Mouse (Mus musculus) neural tube, embryonic 13.5 days (tissue): ENCODE results near the gene Asic2. TPM values are rescaled to one million over a fixed set of nuclear protein-coding genes. Genes with fewer than 3 reads are reported as not detected.

ENCODE experiments used
- ATAC-seq: fragments of 200-750 bp; cut with Nextera tagmentation; 2 replicates; pipeline ENCODE4 v1.8.0; 2017; ENCODE audit warnings: low read depth, mild to moderate bottlenecking, moderate TSS enrichment, moderate library complexity
- H3K27ac ChIP-seq: fragments of 300-500 bp; sonication (generic); replicated peaks from 2 replicates; pipeline ENCODE4 v1.5.1; 2015; ENCODE audit warnings: moderate library complexity, mild to moderate bottlenecking, inconsistent platforms
- H3K27me3 ChIP-seq: fragments of 300-500 bp; sonication (generic); 2 replicates; pipeline ENCODE4 v1.6.1; 2015; ENCODE audit warnings: mild to moderate bottlenecking, inconsistent platforms
- H3K36me3 ChIP-seq: fragments of 300-500 bp; sonication (generic); 2 replicates; pipeline ENCODE4 v1.6.1; 2015; ENCODE audit warnings: mild to moderate bottlenecking, inconsistent platforms
- H3K4me1 ChIP-seq: fragments of 300-500 bp; sonication (generic); replicated peaks from 2 replicates; pipeline ENCODE4 v1.6.1; 2015; ENCODE audit warnings: inconsistent platforms
- H3K4me2 ChIP-seq: fragments of 300-500 bp; sonication (generic); 2 replicates; pipeline ENCODE4 v1.6.1; 2015; ENCODE audit warnings: inconsistent platforms, mild to moderate bottlenecking, moderate library complexity
- H3K4me3 ChIP-seq: fragments of 300-500 bp; sonication (generic); 2 replicates; pipeline ENCODE4 v1.5.1; 2015; ENCODE audit warnings: mild to moderate bottlenecking, inconsistent platforms
- H3K9ac ChIP-seq: fragments of 300-500 bp; sonication (generic); 2 replicates; pipeline ENCODE4 v1.6.1; 2015; ENCODE audit warnings: moderate library complexity, mild to moderate bottlenecking, inconsistent platforms
- H3K9me3 ChIP-seq: fragments of 300-500 bp; sonication (generic); 2 replicates; pipeline ENCODE4 v1.6.1; 2016; ENCODE audit warnings: inconsistent platforms
- WGBS: fragments of 180-500 bp; shearing (Covaris S2); methylation state at CpG from one replicate; pipeline ENCODE4 v1.1.7; 2015; 5-methylcytosine and 5-hydroxymethylcytosine counted together
- polyA plus RNA-seq: library from polyadenylated mRNA; unstranded; fragments of >200 nt; fragmentation: Nextera tagmentation; extraction: Ambion mirVana; gene quantifications from 2 replicates; pipeline ENCODE4 v1.2.1, GENCODE M21; 2015

The Asic2 gene
- polyA plus RNA-seq, 1 experiment from 2014 or later = 9.1 TPM

DNA sequence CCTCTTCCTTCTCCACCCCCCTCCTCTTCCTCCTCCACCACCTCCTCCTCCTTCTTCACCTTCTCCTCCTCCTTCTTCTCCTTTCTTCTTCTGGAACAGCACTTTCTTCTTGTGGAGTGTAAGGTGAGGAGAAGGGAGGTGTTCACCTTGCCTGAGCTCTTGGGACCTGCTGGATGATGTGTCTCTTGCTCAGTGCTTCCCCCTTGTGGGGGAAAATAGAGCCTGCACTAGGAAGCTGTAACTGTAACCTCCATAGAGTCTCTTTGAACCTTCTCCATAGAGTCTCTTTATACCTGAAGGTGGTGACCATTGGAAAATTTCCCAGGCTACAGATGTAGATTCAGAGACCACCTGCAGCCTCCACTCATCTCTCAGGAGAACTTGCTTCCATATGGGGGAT, 1050.6 kb downstream of the Asic2 start:
- Histone ChIP-seq H3K4me1 (peaks cover 13% of the 10 kb centered on the region), H3K4me2 (no peak overlapping the region), H3K27me3 (no peaks in the 10 kb centered on the region), H3K4me3 (no peak overlapping the region), H3K9ac (no peak overlapping the region), H3K27ac (no peak overlapping the region), H3K9me3 (no peaks in the 10 kb centered on the region), H3K36me3 (0 out of 2 replicates have a peak, but pooled peaks cover 2% of the 10 kb centered on the region)
- ATAC-seq = no peak

DNA sequence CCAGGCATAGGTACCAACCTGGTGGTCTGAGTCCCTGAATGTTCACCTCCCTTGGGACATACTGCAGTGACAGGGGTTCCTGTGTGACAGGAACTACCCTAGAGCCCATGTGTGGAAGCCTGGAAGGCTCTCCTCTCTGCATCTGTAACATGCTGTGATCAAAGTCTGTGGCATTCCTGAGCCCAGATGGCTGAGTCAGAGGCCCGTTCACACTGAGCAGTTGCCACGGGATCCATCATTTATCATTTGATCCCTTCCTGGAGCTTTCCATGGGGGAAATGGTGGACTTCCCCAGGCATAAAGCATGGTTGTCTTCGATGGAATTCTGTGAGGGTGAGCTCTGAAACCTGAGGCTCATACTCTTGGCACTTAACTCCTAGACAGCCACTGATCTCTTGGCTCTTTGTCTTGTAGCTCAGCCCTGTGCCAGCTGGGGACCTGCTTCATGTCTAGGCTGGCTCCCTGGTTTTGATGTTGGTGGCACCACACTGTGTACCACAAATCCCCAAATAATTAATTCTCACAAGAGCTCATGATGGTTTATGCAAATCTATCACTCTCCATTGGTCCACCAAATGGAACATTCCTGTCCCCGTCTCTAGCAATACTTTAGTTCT, 1054.7 kb downstream of the Asic2 start:
- WGBS = 52% methylated on average over 4 of the region's 4 CpGs
- no peaks in the 10 kb centered on the region for H3K9me3 ChIP-seq
- no peak for ATAC-seq
- H3K27me3 ChIP-seq = no peaks in the 10 kb centered on the region
- H3K4me2 ChIP-seq = no peak overlapping the region
- no peak overlapping the region for H3K4me3 ChIP-seq
- peaks cover 5% of the 10 kb centered on the region for H3K4me1 ChIP-seq
- no peak overlapping the region for H3K9ac ChIP-seq
- no peak overlapping the region for H3K27ac ChIP-seq
- 0 out of 2 replicates have a peak, but pooled peaks cover 2% of the 10 kb centered on the region for H3K36me3 ChIP-seq

DNA sequence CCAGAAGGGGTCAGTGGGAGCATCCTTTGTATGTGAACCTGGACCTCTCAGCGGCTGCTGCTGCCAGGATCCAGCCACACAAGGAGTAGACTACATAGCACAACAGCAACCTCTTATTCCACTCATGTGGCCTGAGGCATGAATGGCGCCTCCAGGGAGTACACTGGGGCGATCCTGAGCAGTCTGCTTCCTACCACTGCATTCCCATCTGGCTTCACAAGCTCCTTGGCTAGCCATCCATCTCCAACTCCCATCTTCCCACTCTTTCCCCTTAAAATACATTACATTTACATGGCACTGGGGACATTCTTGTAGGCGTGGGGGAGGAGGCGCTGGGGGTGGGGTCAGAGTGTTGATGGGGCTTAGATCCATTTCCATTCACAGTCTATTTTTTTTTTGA, 1055.5 kb downstream of the Asic2 start:
- Histone ChIP-seq H3K4me3 (no peak overlapping the region), H3K27me3 (no peaks in the 10 kb centered on the region), H3K36me3 (0 out of 2 replicates have a peak, but pooled peaks cover 2% of the 10 kb centered on the region), H3K4me1 (peaks cover 5% of the 10 kb centered on the region), H3K4me2 (no peak overlapping the region), H3K9me3 (no peaks in the 10 kb centered on the region), H3K9ac (no peak overlapping the region), H3K27ac (no peak overlapping the region)
- 78% methylated on average over 5 of the region's 5 CpGs for WGBS
- ATAC-seq = no peak

DNA sequence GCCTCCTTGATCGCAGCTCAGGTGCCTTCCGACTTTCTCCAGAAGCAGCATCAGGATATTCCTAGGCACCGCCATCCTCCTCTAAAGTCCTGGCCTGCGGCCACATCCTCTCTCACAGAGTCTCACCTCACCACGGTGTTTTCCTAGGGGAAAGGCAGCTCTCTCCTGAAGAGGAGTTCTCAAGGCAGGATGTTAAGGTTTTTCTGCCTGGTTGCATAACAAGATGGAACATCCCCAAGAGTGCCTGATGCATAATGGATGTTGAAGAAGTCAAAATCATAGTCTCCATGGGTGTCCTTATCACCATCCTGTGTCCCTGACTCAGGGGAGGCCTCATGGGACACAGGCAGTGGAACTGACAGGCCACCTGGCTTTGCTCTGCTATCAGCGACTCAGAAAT, 1060.4 kb downstream of the Asic2 start:
- Histone ChIP-seq H3K4me2 (no peak overlapping the region), H3K9ac (no peak overlapping the region), H3K9me3 (no peaks in the 10 kb centered on the region), H3K36me3 (no peaks in the 10 kb centered on the region), H3K27ac (no peak overlapping the region), H3K4me1 (peaks cover 10% of the 10 kb centered on the region), H3K27me3 (no peaks in the 10 kb centered on the region), H3K4me3 (no peak overlapping the region)
- 93% methylated on average over 6 of the region's 6 CpGs for WGBS
- ATAC-seq = no peak

DNA sequence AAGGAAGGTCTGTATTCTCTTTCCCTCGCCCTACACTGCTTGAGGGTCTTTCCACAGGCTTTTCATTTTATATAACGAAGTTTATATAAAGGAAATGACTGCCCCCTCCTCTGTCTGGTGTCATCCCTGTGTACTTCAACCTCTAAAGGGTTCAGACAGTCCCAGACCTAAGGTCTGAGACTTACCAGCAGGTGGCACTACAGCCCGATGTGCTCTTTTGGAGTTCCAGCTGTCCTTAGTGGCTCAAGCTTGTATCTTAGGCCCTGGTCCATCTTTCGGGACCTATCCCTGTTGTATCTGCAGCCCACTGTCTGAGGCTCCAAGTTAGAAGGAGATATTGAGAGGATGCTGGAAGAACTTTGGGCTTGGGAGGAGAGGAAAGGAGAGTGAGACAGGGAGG, 1061.8 kb downstream of the Asic2 start:
- no peaks in the 10 kb centered on the region for H3K36me3 ChIP-seq
- 34% methylated on average over 4 of the region's 4 CpGs for WGBS
- H3K4me2 ChIP-seq = no peak overlapping the region
- H3K27ac ChIP-seq = no peak overlapping the region
- no peak overlapping the region for H3K4me3 ChIP-seq
- H3K27me3 ChIP-seq = no peaks in the 10 kb centered on the region
- 0 out of 2 replicates have a peak, but pooled peaks have one; percentile 59 for ATAC-seq
- no peak overlapping the region for H3K9ac ChIP-seq
- peaks cover 12% of the 10 kb centered on the region for H3K4me1 ChIP-seq
- no peaks in the 10 kb centered on the region for H3K9me3 ChIP-seq

DNA sequence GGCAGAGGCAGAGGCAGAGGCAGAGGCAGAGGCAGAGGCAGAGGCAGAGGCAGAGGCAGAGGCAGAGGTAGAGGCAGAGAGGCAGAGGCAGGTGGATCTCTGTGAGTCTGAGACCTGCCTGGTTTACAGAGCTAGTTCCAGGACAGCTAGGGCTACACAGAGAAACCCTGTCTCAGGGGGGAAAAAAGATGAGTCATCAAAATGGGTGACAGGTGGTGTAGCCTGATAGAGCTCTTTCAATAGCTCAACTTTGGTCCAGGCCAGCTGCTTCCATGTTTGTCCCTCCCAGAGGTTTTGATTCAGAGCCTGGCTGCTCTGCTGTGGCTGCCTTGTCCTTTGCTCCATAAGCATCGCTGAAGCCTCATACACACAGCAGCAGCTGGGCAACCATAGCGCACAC, 1063.7 kb downstream of the Asic2 start:
- H3K36me3 ChIP-seq = no peaks in the 10 kb centered on the region
- H3K27me3 ChIP-seq = no peaks in the 10 kb centered on the region
- WGBS = 41% methylated on average over 2 of the region's 2 CpGs
- no peak overlapping the region for H3K27ac ChIP-seq
- H3K4me3 ChIP-seq = no peak overlapping the region
- no peak; the same call in 1 of the 2 replicates for ATAC-seq
- H3K9ac ChIP-seq = no peak overlapping the region
- H3K4me2 ChIP-seq = no peak overlapping the region
- H3K4me1 ChIP-seq = peaks cover 12% of the 10 kb centered on the region
- no peaks in the 10 kb centered on the region for H3K9me3 ChIP-seq

DNA sequence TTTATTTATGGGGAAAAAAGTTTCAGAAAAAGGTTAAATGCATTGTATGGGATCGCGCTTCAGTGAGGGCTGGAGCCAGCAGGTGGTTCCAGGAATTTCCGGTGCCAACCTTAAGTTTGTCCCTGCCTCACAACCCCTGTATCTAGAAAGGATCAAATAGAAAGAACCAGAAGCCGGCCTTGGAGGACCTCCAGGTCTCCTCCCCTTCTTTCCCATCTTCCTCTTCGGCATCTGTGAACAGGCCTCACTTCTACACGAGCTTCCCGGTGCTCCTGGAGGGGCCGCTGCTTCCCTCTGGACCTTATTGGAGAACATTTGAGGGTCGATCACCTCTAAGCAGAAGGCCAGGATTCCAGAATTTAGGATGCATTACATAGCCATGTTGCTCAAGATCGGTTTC, 1064.8 kb downstream of the Asic2 start:
- 90% methylated on average over 10 of the region's 10 CpGs for WGBS
- H3K4me3 ChIP-seq = no peak overlapping the region
- no peaks in the 10 kb centered on the region for H3K36me3 ChIP-seq
- H3K9ac ChIP-seq = no peak overlapping the region
- no peak overlapping the region for H3K27ac ChIP-seq
- no peak overlapping the region for H3K4me2 ChIP-seq
- ATAC-seq = no peak
- no peaks in the 10 kb centered on the region for H3K27me3 ChIP-seq
- H3K4me1 ChIP-seq = peaks cover 12% of the 10 kb centered on the region
- no peaks in the 10 kb centered on the region for H3K9me3 ChIP-seq

DNA sequence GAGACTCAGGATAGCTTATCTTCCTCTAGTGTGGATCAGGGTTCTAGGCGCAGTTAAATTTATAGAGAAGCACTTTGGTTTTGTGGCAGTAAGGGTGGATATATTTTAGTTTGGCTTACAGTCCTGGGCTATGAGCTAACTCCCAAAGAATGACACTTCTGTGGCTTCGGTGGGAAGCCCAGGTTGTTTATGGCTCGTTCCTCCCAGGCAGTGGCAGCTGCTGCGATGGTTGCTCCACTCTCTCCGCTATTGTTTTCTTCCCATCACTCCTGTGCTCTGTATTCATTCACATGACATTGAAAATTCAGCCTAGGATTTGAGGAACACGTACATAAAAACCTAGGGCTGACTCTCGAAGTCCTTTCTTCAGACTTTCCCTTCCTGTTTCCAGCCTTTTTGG, 1065.6 kb downstream of the Asic2 start:
- WGBS = 29% methylated on average over 7 of the region's 7 CpGs

DNA sequence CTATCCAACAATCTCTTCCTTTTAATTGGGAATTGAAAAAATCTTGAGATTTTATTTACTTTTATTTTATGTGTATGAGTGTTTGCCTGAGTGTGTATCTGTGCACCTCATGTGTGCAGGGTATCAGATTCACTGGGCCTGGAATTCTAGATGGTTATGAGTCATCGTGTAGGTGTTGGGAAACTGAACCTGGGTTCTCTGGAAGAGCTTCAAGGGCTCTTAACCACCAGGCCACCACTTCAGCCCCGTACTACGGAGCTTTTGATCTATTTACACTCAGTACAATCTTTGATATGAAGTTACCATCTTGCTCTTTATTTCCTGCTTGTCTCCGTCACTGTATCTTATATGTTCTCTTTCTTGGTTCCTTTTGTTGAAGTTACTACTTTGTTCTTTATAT, 1067.7 kb downstream of the Asic2 start:
- Histone ChIP-seq H3K27ac (no peak overlapping the region), H3K36me3 (no peaks in the 10 kb centered on the region), H3K4me3 (no peak overlapping the region), H3K4me2 (no peak overlapping the region), H3K4me1 (peaks cover 12% of the 10 kb centered on the region), H3K27me3 (no peaks in the 10 kb centered on the region), H3K9me3 (no peaks in the 10 kb centered on the region), H3K9ac (no peak overlapping the region)
- no peak for ATAC-seq
- 93% methylated on average over 4 of the region's 4 CpGs for WGBS

More for the DNA sequence above, 1065.6 kb downstream of the Asic2 start:
- peaks cover 12% of the 10 kb centered on the region for H3K4me1 ChIP-seq
- H3K9ac ChIP-seq = no peak overlapping the region
- ATAC-seq = no peak
- no peaks in the 10 kb centered on the region for H3K27me3 ChIP-seq
- no peak overlapping the region for H3K27ac ChIP-seq
- H3K36me3 ChIP-seq = no peaks in the 10 kb centered on the region
- H3K4me3 ChIP-seq = no peak overlapping the region
- H3K9me3 ChIP-seq = no peaks in the 10 kb centered on the region
- H3K4me2 ChIP-seq = no peak overlapping the region

DNA sequence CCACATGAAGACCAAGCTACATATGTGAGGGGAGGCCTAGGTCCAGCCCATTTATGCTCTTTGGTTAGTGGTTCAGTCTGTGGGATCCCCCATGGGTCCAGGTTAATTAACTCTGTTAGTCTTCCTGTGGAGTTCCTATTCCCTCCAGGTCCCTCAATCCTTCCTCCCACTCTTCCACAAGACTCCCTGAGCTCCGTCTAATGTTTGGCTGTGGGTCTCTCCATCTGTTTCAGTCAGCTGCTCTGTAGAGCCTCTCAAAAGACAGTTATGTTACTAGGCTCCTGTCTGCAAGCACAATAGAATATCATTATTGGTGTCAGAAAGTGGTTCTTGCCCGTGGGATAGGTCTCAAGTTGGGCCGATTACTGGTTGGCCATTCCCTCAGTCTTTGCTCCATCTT, 1072.4 kb downstream of the Asic2 start:
- ATAC-seq = no peak
- 0 out of 2 replicates have a peak, but pooled peaks cover 3% of the 10 kb centered on the region for H3K27me3 ChIP-seq
- H3K27ac ChIP-seq = no peak overlapping the region
- H3K9me3 ChIP-seq = no peaks in the 10 kb centered on the region
- no peaks in the 10 kb centered on the region for H3K36me3 ChIP-seq
- H3K4me3 ChIP-seq = no peak overlapping the region
- H3K9ac ChIP-seq = no peak overlapping the region
- no peak overlapping the region for H3K4me2 ChIP-seq
- H3K4me1 ChIP-seq = no peaks in the 10 kb centered on the region
- 86% methylated on average over 3 of the region's 3 CpGs for WGBS

DNA sequence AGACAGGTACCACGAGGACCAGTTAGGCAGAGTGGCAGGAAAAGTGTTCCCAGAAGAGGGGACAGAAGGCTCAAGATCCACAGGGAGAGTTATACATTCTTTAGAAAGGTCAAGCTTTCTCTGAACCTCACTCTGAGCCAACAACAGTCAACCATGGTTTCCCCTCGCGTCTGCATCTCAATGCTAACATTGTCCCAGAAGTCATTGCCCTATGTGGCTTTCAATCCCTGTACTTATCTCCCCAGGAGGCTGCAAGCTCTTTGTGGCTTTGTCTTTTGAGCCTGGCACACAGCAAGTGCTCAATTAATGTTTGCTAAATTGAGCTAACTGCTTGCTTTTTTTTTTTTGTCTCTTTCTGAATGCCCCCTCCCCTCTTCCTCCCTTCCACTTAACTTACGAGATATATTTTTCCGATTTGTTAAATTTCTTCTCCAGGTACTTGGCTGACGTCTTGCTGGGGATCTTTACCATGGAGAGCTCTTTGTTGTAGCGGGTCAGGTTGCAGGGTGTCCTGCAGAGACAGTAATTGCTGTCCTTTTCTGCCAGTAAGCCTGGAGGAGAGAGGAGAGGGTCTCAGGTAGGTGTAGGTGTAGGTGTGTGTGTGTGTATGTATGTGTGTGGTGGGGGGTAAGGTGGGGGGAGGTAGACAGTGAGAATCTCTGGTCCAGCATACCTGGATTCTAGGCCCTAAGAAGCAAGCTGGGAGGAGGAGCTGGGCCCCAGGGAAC, 1078.8 kb downstream of the Asic2 start:
- H3K4me2 ChIP-seq = no peak overlapping the region
- ATAC-seq = no peak
- H3K4me3 ChIP-seq = no peak overlapping the region
- H3K4me1 ChIP-seq = no peaks in the 10 kb centered on the region
- WGBS = 7% methylated on average over 7 of the region's 7 CpGs
- H3K9me3 ChIP-seq = no peaks in the 10 kb centered on the region
- H3K36me3 ChIP-seq = no peaks in the 10 kb centered on the region
- H3K27ac ChIP-seq = no peak overlapping the region
- H3K27me3 ChIP-seq = peaks cover 19% of the 10 kb centered on the region; the same call in 1 of the 2 replicates
- H3K9ac ChIP-seq = no peak overlapping the region

DNA sequence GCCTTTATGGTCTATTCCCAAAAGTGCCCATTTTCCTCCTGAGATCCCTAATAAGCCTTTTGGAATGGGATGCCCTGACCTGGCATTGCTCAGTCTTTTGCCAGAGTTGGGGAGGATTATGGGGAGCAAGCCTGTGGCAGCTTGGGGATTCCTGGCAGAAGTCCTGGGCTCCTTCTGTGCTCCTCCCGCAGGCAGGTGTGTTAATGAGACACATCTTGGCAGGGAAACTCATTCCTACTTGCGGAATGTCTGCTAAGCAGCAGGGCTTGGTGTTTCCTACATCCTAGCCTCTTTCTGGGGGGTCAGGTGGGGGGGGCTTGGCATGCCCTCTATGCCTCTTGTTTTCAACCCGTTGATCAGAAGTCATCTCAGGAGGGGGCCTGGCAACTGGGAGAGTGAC, 1081.2 kb downstream of the Asic2 start:
- Histone ChIP-seq H3K4me1 (no peaks in the 10 kb centered on the region), H3K27ac (no peak overlapping the region), H3K4me3 (no peak overlapping the region), H3K27me3 (peaks cover 19% of the 10 kb centered on the region; the same call in 1 of the 2 replicates), H3K4me2 (no peak overlapping the region), H3K9me3 (no peaks in the 10 kb centered on the region), H3K36me3 (no peaks in the 10 kb centered on the region), H3K9ac (no peak overlapping the region)
- ATAC-seq = no peak
- 65% methylated on average over 3 of the region's 3 CpGs for WGBS
